Mouse (Mus musculus): ENCODE measurements around the gene Tex29. TPM values are rescaled to one million over a fixed set of nuclear protein-coding genes. Genes with fewer than 3 reads are reported as not detected.

Gene Tex29
- polyA plus RNA-seq, 1 experiment from 2014 or later = 1.5 TPM

GRCm38 (mm10) chr8:11892756-11893155 is 52.5 kb downstream of the Tex29 start:
- no peak overlapping the region for H3K4me2 ChIP-seq (ENCODE audit: low read length)
- no peak overlapping the region for H3K27ac ChIP-seq
- no peak for TF ChIP-seq CTCF (IDR thresholded peaks at IDR 0.05; ENCODE audit: low read depth)
- no peak overlapping the region for H3K9ac ChIP-seq (ENCODE audit: low read depth, low read length)
- DNase-seq (ENCODE audit: low spot score) (no peak), ATAC-seq (replicated peaks; ENCODE audit: low FRiP score, low read depth) (no peak)
- H3K27me3 ChIP-seq (ENCODE audit: insufficient read depth, low read length) = no peaks in the 10 kb centered on the region
- 83% methylated on average over 2 of the region's 2 CpGs for WGBS
- H3K4me3 ChIP-seq (replicated peaks; ENCODE audit: low read depth, low read length) = no peak overlapping the region
- no peaks in the 10 kb centered on the region for H3K4me1 ChIP-seq (replicated peaks; ENCODE audit: insufficient read depth, low read length)
- no peaks in the 10 kb centered on the region for H3K36me3 ChIP-seq (ENCODE audit: insufficient read depth, low read length)
- H3K9me3 ChIP-seq (replicated peaks; ENCODE audit: low read length) = no peaks in the 10 kb centered on the region

- ATAC-seq (replicated peaks; ENCODE audit: low FRiP score, low read depth) (no peak), DNase-seq (ENCODE audit: low spot score) (no peak)
- no peaks in the 10 kb centered on the region for H3K9me3 ChIP-seq (replicated peaks; ENCODE audit: low read length)
- no peak overlapping the region for H3K4me2 ChIP-seq (ENCODE audit: low read length)
- no peak overlapping the region for H3K27ac ChIP-seq
- no peak overlapping the region for H3K9ac ChIP-seq (ENCODE audit: low read depth, low read length)
- no peaks in the 10 kb centered on the region for H3K27me3 ChIP-seq (ENCODE audit: insufficient read depth, low read length)
- TF ChIP-seq CTCF (IDR thresholded peaks at IDR 0.05; ENCODE audit: low read depth) = no peak
- WGBS = 78% methylated on average over 13 of the region's 13 CpGs
- no peaks in the 10 kb centered on the region for H3K36me3 ChIP-seq (ENCODE audit: insufficient read depth, low read length)
- H3K4me3 ChIP-seq (replicated peaks; ENCODE audit: low read depth, low read length) = no peak overlapping the region
- no peaks in the 10 kb centered on the region for H3K4me1 ChIP-seq (replicated peaks; ENCODE audit: insufficient read depth, low read length)
Measured at GRCm38 (mm10) chr8:11896022-11896662, 55.9 kb downstream of the Tex29 start.

DNA sequence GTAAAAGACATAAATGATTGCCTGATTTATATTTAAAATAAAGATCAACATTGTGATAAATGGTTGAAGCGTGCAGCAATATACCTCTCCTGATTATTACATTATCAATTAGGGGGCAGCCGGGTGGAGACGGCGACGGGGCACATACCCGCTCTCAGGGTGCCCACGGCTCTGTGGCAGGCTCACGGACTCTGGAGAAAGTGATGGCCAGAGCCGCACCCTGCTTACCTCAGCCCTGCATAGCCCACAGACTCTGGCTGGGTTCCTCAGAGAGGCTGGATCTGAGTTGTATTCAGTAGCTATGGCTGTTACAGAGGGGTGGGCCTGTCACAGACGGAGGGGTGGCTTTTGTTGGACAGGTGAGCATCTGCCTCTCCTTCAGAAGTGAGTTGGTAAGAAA is 56.4 kb downstream of the Tex29 start:
- no peak overlapping the region for H3K27ac ChIP-seq
- no peak overlapping the region for H3K4me3 ChIP-seq (replicated peaks; ENCODE audit: low read depth, low read length)
- 77% methylated on average over 10 of the region's 10 CpGs for WGBS

GRCm38 (mm10) chr8:11898814-11899213 is 58.5 kb downstream of the Tex29 start:
- no peak overlapping the region for H3K27ac ChIP-seq
- H3K36me3 ChIP-seq (ENCODE audit: insufficient read depth, low read length) = no peaks in the 10 kb centered on the region
- no peak overlapping the region for H3K4me3 ChIP-seq (replicated peaks; ENCODE audit: low read depth, low read length)
- DNase-seq (ENCODE audit: low spot score) = no peak
- H3K4me2 ChIP-seq (ENCODE audit: low read length) = no peak overlapping the region
- WGBS = 62% methylated on average over 1 of the region's 1 CpGs
- H3K27me3 ChIP-seq (ENCODE audit: insufficient read depth, low read length) = no peaks in the 10 kb centered on the region
- H3K9me3 ChIP-seq (replicated peaks; ENCODE audit: low read length) = no peaks in the 10 kb centered on the region
- no peak for TF ChIP-seq CTCF (IDR thresholded peaks at IDR 0.05; ENCODE audit: low read depth)
- no peak overlapping the region for H3K9ac ChIP-seq (ENCODE audit: low read depth, low read length)
- no peaks in the 10 kb centered on the region for H3K4me1 ChIP-seq (replicated peaks; ENCODE audit: insufficient read depth, low read length)
- ATAC-seq (replicated peaks; ENCODE audit: low FRiP score, low read depth) = no peak

More for the DNA sequence above, 56.4 kb downstream of the Tex29 start:
- DNase-seq (ENCODE audit: low spot score) (no peak), ATAC-seq (replicated peaks; ENCODE audit: low FRiP score, low read depth) (no peak)
- no peak for TF ChIP-seq CTCF (IDR thresholded peaks at IDR 0.05; ENCODE audit: low read depth)
- no peaks in the 10 kb centered on the region for H3K4me1 ChIP-seq (replicated peaks; ENCODE audit: insufficient read depth, low read length)
- no peaks in the 10 kb centered on the region for H3K9me3 ChIP-seq (replicated peaks; ENCODE audit: low read length)
- H3K4me2 ChIP-seq (ENCODE audit: low read length) = no peak overlapping the region
- H3K27me3 ChIP-seq (ENCODE audit: insufficient read depth, low read length) = no peaks in the 10 kb centered on the region
- H3K36me3 ChIP-seq (ENCODE audit: insufficient read depth, low read length) = no peaks in the 10 kb centered on the region
- no peak overlapping the region for H3K9ac ChIP-seq (ENCODE audit: low read depth, low read length)

Other genes starting within 250 kb of the Tex29 start
- 67.2 and 70.6 TPM in 2 replicates for gene Ankrd10, start 204.7 kb upstream of the Tex29 start, polyA plus RNA-seq (2015; fragmentation: Nextera tagmentation; extraction: Ambion mirVana)
- not detected in 2 replicates for gene 1700016D06Rik, start 139.4 kb upstream of the Tex29 start, polyA plus RNA-seq (2015; fragmentation: Nextera tagmentation; extraction: Ambion mirVana)
- gene Arhgef7, start 112.8 kb upstream of the Tex29 start, polyA plus RNA-seq (2015; fragmentation: Nextera tagmentation; extraction: Ambion mirVana) = 27.3 and 29.0 TPM in 2 replicates